Mouse (Mus musculus): ENCODE results near the gene Ltbp1. TPM values are rescaled to one million over a fixed set of nuclear protein-coding genes. Genes with fewer than 3 reads are reported as not detected.
A peak's percentile ranks its signal among the peaks of the same experiment; 100 is the strongest.

Ltbp1 gene
- polyA plus RNA-seq, 1 experiment from 2014 or later: 28.3 TPM

- Histone ChIP-seq H3K4me2 (no peak overlapping the region), H3K9me3 (no peaks in the 10 kb centered on the region), H3K36me3 (peaks cover 59% of the 10 kb centered on the region), H3K27me3 (replicated peaks) (no peaks in the 10 kb centered on the region), H3K9ac (no peak overlapping the region), H3K27ac (replicated peaks) (peak overlapping the region; percentile 24), H3K4me3 (no peak overlapping the region), H3K4me1 (no peaks in the 10 kb centered on the region)
- no peak for ATAC-seq (ENCODE audit: extremely low read depth, insufficient number of reproducible peaks, low FRiP score, low TSS enrichment)
- WGBS: 65% methylated on average over 18 of the region's 18 CpGs
Measured at GRCm38 (mm10) chr17:75307070-75308011, 302.0 kb downstream of the Ltbp1 start.

GRCm38 (mm10) chr17:75317106-75317505, 311.7 kb downstream of the Ltbp1 start:
- H3K4me2 ChIP-seq: no peak overlapping the region
- no peak overlapping the region for H3K4me3 ChIP-seq
- no peak overlapping the region for H3K9ac ChIP-seq
- H3K27ac ChIP-seq (replicated peaks): peak overlapping the region; percentile 89
- H3K36me3 ChIP-seq: peaks cover 64% of the 10 kb centered on the region
- 57% methylated on average over 4 of the region's 4 CpGs for WGBS
- no peaks in the 10 kb centered on the region for H3K9me3 ChIP-seq
- ATAC-seq (ENCODE audit: extremely low read depth, insufficient number of reproducible peaks, low FRiP score, low TSS enrichment): no peak
- H3K27me3 ChIP-seq (replicated peaks): no peaks in the 10 kb centered on the region
- H3K4me1 ChIP-seq: peaks cover 21% of the 10 kb centered on the region

- WGBS: 79% methylated on average over 5 of the region's 5 CpGs
- Histone ChIP-seq H3K4me2 (no peak overlapping the region), H3K4me1 (no peaks in the 10 kb centered on the region), H3K27me3 (replicated peaks) (no peaks in the 10 kb centered on the region), H3K9me3 (no peaks in the 10 kb centered on the region), H3K36me3 (peaks cover 57% of the 10 kb centered on the region), H3K9ac (no peak overlapping the region), H3K4me3 (no peak overlapping the region), H3K27ac (replicated peaks) (no peak overlapping the region)
- no peak for ATAC-seq (ENCODE audit: extremely low read depth, insufficient number of reproducible peaks, low FRiP score, low TSS enrichment)
Measured at GRCm38 (mm10) chr17:75323229-75323628, 317.9 kb downstream of the Ltbp1 start.

GRCm38 (mm10) chr17:75323766-75324165, 318.4 kb downstream of the Ltbp1 start:
- no peak overlapping the region for H3K4me3 ChIP-seq
- H3K4me1 ChIP-seq: no peaks in the 10 kb centered on the region
- no peak overlapping the region for H3K9ac ChIP-seq
- no peak overlapping the region for H3K4me2 ChIP-seq
- no peaks in the 10 kb centered on the region for H3K9me3 ChIP-seq
- 86% methylated on average over 10 of the region's 10 CpGs for WGBS
- ATAC-seq (ENCODE audit: extremely low read depth, insufficient number of reproducible peaks, low FRiP score, low TSS enrichment): no peak
- H3K27ac ChIP-seq (replicated peaks): no peak overlapping the region
- H3K36me3 ChIP-seq: peaks cover 63% of the 10 kb centered on the region
- H3K27me3 ChIP-seq (replicated peaks): no peaks in the 10 kb centered on the region

- no peak overlapping the region for H3K9ac ChIP-seq
- H3K4me2 ChIP-seq: no peak overlapping the region
- no peaks in the 10 kb centered on the region for H3K9me3 ChIP-seq
- H3K27ac ChIP-seq (replicated peaks): no peak overlapping the region
- no peak for ATAC-seq (ENCODE audit: extremely low read depth, insufficient number of reproducible peaks, low FRiP score, low TSS enrichment)
- H3K4me3 ChIP-seq: no peak overlapping the region
- H3K36me3 ChIP-seq: peaks cover 51% of the 10 kb centered on the region
- no peaks in the 10 kb centered on the region for H3K27me3 ChIP-seq (replicated peaks)
- WGBS: 76% methylated on average over 10 of the region's 10 CpGs
- no peaks in the 10 kb centered on the region for H3K4me1 ChIP-seq
Measured at GRCm38 (mm10) chr17:75328102-75328639, 322.8 kb downstream of the Ltbp1 start.

- no peak overlapping the region for H3K4me2 ChIP-seq
- ATAC-seq (ENCODE audit: extremely low read depth, insufficient number of reproducible peaks, low FRiP score, low TSS enrichment): no peak
- H3K9me3 ChIP-seq: no peaks in the 10 kb centered on the region
- 85% methylated on average over 6 of the region's 6 CpGs for WGBS
- no peaks in the 10 kb centered on the region for H3K27me3 ChIP-seq (replicated peaks)
- H3K9ac ChIP-seq: no peak overlapping the region
- no peaks in the 10 kb centered on the region for H3K4me1 ChIP-seq
- H3K4me3 ChIP-seq: no peak overlapping the region
- H3K36me3 ChIP-seq: peaks cover 43% of the 10 kb centered on the region
- H3K27ac ChIP-seq (replicated peaks): no peak overlapping the region
Measured at GRCm38 (mm10) chr17:75330366-75330765, 325.0 kb downstream of the Ltbp1 start.

GRCm38 (mm10) chr17:75331421-75331951, 326.1 kb downstream of the Ltbp1 start:
- H3K4me3 ChIP-seq: no peak overlapping the region
- WGBS: 81% methylated on average over 6 of the region's 6 CpGs
- no peak for ATAC-seq (ENCODE audit: extremely low read depth, insufficient number of reproducible peaks, low FRiP score, low TSS enrichment)

GRCm38 (mm10) chr17:75332289-75332688, 326.9 kb downstream of the Ltbp1 start:
- Histone ChIP-seq H3K4me3 (no peak overlapping the region), H3K27me3 (replicated peaks) (no peaks in the 10 kb centered on the region), H3K9ac (no peak overlapping the region), H3K9me3 (peaks cover 5% of the 10 kb centered on the region), H3K27ac (replicated peaks) (no peak overlapping the region), H3K4me1 (no peaks in the 10 kb centered on the region), H3K36me3 (peaks cover 39% of the 10 kb centered on the region), H3K4me2 (no peak overlapping the region)
- WGBS: 92% methylated on average over 6 of the region's 6 CpGs
- no peak for ATAC-seq (ENCODE audit: extremely low read depth, insufficient number of reproducible peaks, low FRiP score, low TSS enrichment)

More at GRCm38 (mm10) chr17:75331421-75331951, 326.1 kb downstream of the Ltbp1 start:
- H3K4me2 ChIP-seq: no peak overlapping the region
- no peaks in the 10 kb centered on the region for H3K4me1 ChIP-seq
- H3K9me3 ChIP-seq: no peaks in the 10 kb centered on the region
- no peak overlapping the region for H3K9ac ChIP-seq
- H3K27me3 ChIP-seq (replicated peaks): no peaks in the 10 kb centered on the region
- peaks cover 39% of the 10 kb centered on the region for H3K36me3 ChIP-seq
- no peak overlapping the region for H3K27ac ChIP-seq (replicated peaks)

GRCm38 (mm10) chr17:75333011-75333410, 327.6 kb downstream of the Ltbp1 start:
- H3K36me3 ChIP-seq: peaks cover 39% of the 10 kb centered on the region
- H3K9ac ChIP-seq: no peak overlapping the region
- no peak overlapping the region for H3K4me3 ChIP-seq
- no peaks in the 10 kb centered on the region for H3K4me1 ChIP-seq
- H3K27ac ChIP-seq (replicated peaks): no peak overlapping the region
- no peak overlapping the region for H3K4me2 ChIP-seq
- no peaks in the 10 kb centered on the region for H3K27me3 ChIP-seq (replicated peaks)
- 78% methylated on average over 9 of the region's 9 CpGs for WGBS
- H3K9me3 ChIP-seq: peaks cover 9% of the 10 kb centered on the region
- no peak for ATAC-seq (ENCODE audit: extremely low read depth, insufficient number of reproducible peaks, low FRiP score, low TSS enrichment)

GRCm38 (mm10) chr17:75333759-75334158, 328.4 kb downstream of the Ltbp1 start:
- Histone ChIP-seq H3K9ac (no peak overlapping the region), H3K9me3 (peaks cover 9% of the 10 kb centered on the region), H3K27ac (replicated peaks) (no peak overlapping the region), H3K27me3 (replicated peaks) (no peaks in the 10 kb centered on the region), H3K36me3 (peaks cover 39% of the 10 kb centered on the region), H3K4me1 (no peaks in the 10 kb centered on the region), H3K4me2 (no peak overlapping the region), H3K4me3 (no peak overlapping the region)
- WGBS: 86% methylated on average over 13 of the region's 13 CpGs
- no peak for ATAC-seq (ENCODE audit: extremely low read depth, insufficient number of reproducible peaks, low FRiP score, low TSS enrichment)

- WGBS: 77% methylated on average over 9 of the region's 9 CpGs
- no peaks in the 10 kb centered on the region for H3K27me3 ChIP-seq (replicated peaks)
- H3K4me2 ChIP-seq: no peak overlapping the region
- H3K9ac ChIP-seq: no peak overlapping the region
- H3K4me1 ChIP-seq: no peaks in the 10 kb centered on the region
- peaks cover 26% of the 10 kb centered on the region for H3K36me3 ChIP-seq
- peaks cover 9% of the 10 kb centered on the region for H3K9me3 ChIP-seq
- H3K27ac ChIP-seq (replicated peaks): no peak overlapping the region
- no peak for ATAC-seq (ENCODE audit: extremely low read depth, insufficient number of reproducible peaks, low FRiP score, low TSS enrichment)
- H3K4me3 ChIP-seq: no peak overlapping the region
Measured at GRCm38 (mm10) chr17:75335649-75336048, 330.3 kb downstream of the Ltbp1 start.
